Mouse (Mus musculus) heart, embryonic 10.5 days (tissue): ENCODE measurements at regions not wholly inside any gene's neighbourhood (a gene's known extent, or its start where the extent isn't known, plus 50 kb on each side); places are given as distances from the start of the nearest gene placed in this dataset.

Source experiments
- DNase-seq: peaks from one replicate; pipeline ENCODE4 v3.0.0-alpha.2; 2017; ENCODE audit warnings: low spot score
- H3K27ac ChIP-seq: fragments of 300-500 bp; sonication (generic); 2 replicates; pipeline ENCODE4 v1.5.1; 2016; ENCODE audit warnings: mild to moderate bottlenecking
- H3K27me3 ChIP-seq: fragments of 300-500 bp; sonication (generic); 2 replicates; pipeline ENCODE4 v1.6.1; 2016; ENCODE audit warnings: mild to moderate bottlenecking; ENCODE audit not compliant: poor library complexity, insufficient read depth, severe bottlenecking
- H3K36me3 ChIP-seq: fragments of 300-500 bp; sonication (generic); 2 replicates; pipeline ENCODE4 v1.6.1; 2016; ENCODE audit warnings: mild to moderate bottlenecking, moderate library complexity
- H3K4me1 ChIP-seq: fragments of 300-500 bp; sonication (generic); 2 replicates; pipeline ENCODE4 v1.6.1; 2016; ENCODE audit warnings: mild to moderate bottlenecking
- H3K4me3 ChIP-seq: fragments of 300-500 bp; sonication (generic); 2 replicates; pipeline ENCODE4 v1.5.1; 2016; ENCODE audit warnings: mild to moderate bottlenecking, moderate library complexity
- H3K9me3 ChIP-seq: fragments of 300-500 bp; sonication (generic); 2 replicates; pipeline ENCODE4 v1.6.1; 2016; ENCODE audit warnings: mild to moderate bottlenecking, moderate library complexity
- WGBS: fragments of 180-500 bp; shearing (Covaris S2); methylation state at CpG from one replicate; pipeline ENCODE4 v1.1.7; 2016; 5-methylcytosine and 5-hydroxymethylcytosine counted together

DNA sequence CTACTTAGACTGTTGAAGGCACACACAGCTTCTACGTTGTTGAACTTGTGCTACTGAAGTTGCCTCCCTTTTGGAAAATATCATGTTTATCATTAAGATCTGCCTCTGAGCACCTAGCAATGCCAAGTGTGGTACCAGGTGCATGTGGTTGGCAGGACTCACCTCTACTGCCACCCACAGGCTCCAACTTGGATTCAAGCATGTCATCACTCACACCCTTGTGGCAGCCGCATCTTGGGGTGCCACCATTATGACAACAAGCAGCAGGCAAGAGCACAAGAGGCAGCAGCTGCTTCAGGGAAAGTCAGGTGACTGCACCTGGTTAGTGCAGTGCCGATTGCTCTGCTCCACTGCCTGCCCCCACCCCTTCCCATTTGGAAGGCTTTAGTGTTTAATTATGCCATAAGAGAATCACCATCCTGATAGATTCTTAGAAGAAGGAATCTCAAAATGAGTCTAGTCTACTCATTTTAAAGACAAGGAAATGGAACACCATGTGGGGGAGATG is 435.2 kb upstream of the Smim15 start:
- no peak for DNase-seq
- peaks cover 8% of the 10 kb centered on the region; the same call in 1 of the 2 replicates for H3K4me1 ChIP-seq
- H3K4me3 ChIP-seq, result no peak overlapping the region
- 73% methylated on average over 3 of the region's 3 CpGs for WGBS
- H3K36me3 ChIP-seq, result no peaks in the 10 kb centered on the region
- H3K27ac ChIP-seq, result no peak overlapping the region
- H3K27me3 ChIP-seq, result no peaks in the 10 kb centered on the region
- no peaks in the 10 kb centered on the region for H3K9me3 ChIP-seq

DNA sequence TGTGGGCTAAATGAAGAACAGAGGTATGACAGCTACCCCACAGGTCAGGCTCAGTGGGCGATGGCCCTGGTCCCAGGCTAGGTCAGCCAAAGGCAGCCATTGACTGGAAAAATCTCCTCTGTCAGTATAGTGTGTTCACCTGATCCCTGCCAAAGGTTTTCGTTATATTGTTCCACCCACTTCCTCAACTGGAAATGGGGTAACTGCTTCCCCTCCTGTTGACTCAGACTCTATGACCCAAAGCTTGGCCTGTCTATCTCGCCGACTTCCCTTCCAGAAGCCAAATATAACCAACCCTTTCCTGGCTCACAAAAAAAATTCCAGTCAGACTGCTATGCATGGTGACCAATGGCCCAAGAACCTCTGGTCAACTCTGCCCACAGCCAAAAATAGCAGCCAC is 437.0 kb upstream of the Smim15 start:
- Histone ChIP-seq H3K4me3 (no peak overlapping the region), H3K36me3 (no peaks in the 10 kb centered on the region), H3K4me1 (peaks cover 8% of the 10 kb centered on the region; the same call in 1 of the 2 replicates), H3K9me3 (no peaks in the 10 kb centered on the region), H3K27me3 (no peaks in the 10 kb centered on the region), H3K27ac (no peak overlapping the region)
- no peak for DNase-seq
- WGBS, result 53% methylated on average over 4 of the region's 4 CpGs

DNA sequence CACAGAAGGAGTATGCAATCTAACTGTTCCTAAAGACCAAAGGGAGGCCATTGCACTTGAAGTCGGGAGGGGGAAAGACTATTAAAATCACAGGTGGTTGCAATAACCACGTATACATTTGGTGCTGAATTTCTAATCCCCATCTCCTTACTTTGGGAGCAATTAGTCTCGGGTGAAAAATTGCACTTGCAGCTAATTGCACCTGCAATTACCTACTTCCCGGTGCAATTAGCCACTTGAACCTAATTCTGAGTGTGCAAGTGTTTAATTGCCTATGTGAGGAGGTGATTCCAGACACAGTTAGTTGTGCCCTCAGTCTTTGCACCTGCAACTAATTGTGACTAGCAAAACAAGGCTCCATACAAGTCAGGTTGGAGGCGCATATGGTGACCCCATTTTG is 442.1 kb upstream of the Smim15 start:
- DNase-seq, result no peak
- WGBS, result 81% methylated on average over 5 of the region's 5 CpGs

DNA sequence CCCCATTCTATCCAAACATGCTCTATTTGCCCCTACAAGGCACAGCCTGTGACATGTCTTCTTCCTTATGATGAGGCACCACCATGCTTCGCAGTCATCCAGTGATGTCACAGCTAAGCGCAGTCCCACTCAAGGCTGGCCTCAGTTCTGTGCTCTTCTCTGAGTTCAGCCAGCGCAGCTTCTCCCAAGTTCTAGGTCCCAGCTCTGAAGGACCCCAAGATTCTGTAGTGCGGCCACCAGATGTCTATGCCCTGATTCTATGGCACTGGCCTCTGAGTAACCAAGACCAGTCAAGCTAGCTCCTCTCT is 443.2 kb upstream of the Smim15 start:
- WGBS, result 82% methylated on average over 4 of the region's 4 CpGs
- Histone ChIP-seq H3K36me3 (no peaks in the 10 kb centered on the region), H3K9me3 (no peaks in the 10 kb centered on the region), H3K27me3 (no peaks in the 10 kb centered on the region), H3K4me3 (peak overlapping the region; percentile 43), H3K4me1 (peaks cover 24% of the 10 kb centered on the region), H3K27ac (peak overlapping the region; percentile 79)
- DNase-seq, result no peak

More for the DNA sequence above, 442.1 kb upstream of the Smim15 start:
- Histone ChIP-seq H3K36me3 (no peaks in the 10 kb centered on the region), H3K4me1 (peaks cover 25% of the 10 kb centered on the region), H3K27ac (no peak overlapping the region), H3K27me3 (no peaks in the 10 kb centered on the region), H3K9me3 (no peaks in the 10 kb centered on the region), H3K4me3 (no peak overlapping the region)

DNA sequence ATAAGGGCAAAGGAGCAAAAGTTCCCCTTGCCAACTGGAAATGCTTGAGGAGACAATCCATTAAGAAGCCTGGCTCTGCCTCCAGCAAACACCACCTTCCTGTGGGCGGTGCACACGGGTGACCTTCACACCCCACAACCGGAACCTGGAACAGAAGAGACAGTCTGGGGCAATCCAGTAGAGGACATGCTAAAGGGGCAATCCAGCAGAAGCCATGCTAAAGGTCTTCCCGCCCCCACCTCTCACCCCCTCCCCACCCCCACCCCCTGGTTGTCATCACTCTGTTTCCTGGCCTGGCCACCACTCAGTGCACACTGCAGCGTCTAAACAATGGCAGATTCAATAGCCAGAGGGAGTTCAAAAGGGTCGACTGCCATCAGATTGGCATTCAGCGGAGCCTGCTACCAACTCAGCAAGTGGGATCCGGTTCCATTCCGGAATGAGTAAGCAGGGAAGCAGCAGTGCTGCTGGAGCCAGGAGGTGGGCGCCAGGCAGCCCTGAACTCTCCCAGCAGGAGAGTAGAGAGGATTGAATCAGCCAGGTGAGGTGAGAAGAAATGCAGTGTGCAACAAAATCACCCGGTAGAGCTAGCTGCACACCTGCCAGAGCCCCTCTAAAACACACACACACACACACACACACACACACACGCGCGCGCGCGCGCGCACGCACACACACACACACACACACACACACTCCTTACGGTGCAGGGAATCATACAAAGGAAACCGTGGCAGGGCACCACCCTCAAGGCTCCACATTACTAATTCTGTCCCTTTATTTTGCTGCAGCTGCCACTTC is 443.7 kb upstream of the Smim15 start:
- Histone ChIP-seq H3K4me3 (peak overlapping the region; percentile 43), H3K27ac (peak overlapping the region; percentile 79), H3K4me1 (peaks cover 24% of the 10 kb centered on the region), H3K27me3 (no peaks in the 10 kb centered on the region), H3K9me3 (no peaks in the 10 kb centered on the region), H3K36me3 (no peaks in the 10 kb centered on the region)
- DNase-seq, result no peak
- 25% methylated on average over 18 of the region's 22 CpGs for WGBS

DNA sequence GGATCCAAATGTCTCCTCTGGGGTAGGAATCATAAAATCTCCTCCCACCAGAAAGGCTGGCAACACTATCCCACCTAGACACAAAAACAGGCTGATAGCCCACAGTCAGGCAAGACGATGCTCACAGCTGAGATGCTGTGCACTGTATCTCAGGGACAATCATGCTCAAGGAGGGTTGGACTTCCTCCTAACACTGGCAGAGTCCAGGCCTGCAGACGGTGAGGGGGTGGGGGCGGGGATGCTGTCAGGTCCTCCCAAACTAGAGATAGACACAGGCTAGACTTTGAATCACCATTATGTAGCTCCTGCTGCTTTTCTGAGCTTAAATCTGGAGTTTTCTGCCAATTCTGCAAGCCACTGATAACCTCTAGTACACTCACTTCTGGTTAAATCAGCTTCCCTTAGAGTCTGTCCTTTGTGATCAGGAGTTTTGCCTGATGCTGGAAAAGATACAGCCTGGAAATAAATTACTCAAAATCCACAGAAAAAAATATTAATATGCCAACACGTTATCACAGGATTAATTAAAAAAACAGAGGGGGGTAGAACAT is 445.1 kb upstream of the Smim15 start:
- Histone ChIP-seq H3K4me1 (peaks cover 24% of the 10 kb centered on the region), H3K27ac (no peak overlapping the region), H3K9me3 (no peaks in the 10 kb centered on the region), H3K36me3 (no peaks in the 10 kb centered on the region), H3K4me3 (no peak overlapping the region), H3K27me3 (no peaks in the 10 kb centered on the region)
- WGBS, result 28% methylated on average over 4 of the region's 4 CpGs
- DNase-seq, result no peak

DNA sequence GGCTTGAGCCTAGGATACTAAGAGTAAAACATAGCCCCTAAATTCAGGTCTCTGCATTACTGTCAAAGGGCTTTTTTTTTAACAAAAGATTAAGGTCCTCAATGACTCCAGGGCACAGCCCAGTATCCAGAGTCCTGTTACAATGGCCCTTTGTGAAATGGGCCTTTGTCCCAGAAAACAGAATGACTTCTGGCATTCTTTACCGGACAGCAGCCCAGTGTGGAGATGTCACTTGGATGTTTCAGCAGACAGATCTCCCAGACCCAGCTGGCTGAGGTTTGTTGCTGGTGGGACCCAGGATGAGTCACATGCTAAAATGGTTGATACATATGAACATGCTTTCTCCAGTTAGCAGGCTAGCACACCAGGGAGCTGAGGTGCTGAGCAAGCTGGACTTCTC is 445.9 kb upstream of the Smim15 start:
- Histone ChIP-seq H3K36me3 (no peaks in the 10 kb centered on the region), H3K27ac (no peak overlapping the region), H3K4me1 (peaks cover 24% of the 10 kb centered on the region), H3K9me3 (no peaks in the 10 kb centered on the region), H3K4me3 (no peak overlapping the region), H3K27me3 (no peaks in the 10 kb centered on the region)
- 45% methylated on average over 1 of the region's 1 CpGs for WGBS
- no peak for DNase-seq

DNA sequence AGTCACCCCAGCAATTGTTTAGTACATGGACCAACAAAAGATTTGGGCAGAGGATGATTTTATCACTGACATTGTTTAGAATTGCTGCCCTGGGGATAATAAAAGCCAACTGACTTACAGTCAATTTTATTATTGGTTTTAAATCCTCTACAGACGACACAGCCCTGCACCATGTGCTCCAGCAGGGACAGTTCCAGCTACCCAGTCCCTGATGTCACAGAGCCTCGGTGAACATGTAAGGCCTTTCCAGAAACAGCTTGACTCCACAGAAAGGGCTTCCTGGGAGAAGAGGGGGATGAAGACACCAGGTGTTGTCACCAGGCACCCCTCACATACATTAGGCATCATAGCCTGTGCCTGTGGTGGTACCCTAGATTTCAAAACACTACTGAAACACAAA is 447.0 kb upstream of the Smim15 start:
- Histone ChIP-seq H3K9me3 (no peaks in the 10 kb centered on the region), H3K27me3 (no peaks in the 10 kb centered on the region), H3K27ac (no peak overlapping the region), H3K4me3 (no peak overlapping the region), H3K4me1 (peaks cover 24% of the 10 kb centered on the region), H3K36me3 (no peaks in the 10 kb centered on the region)
- DNase-seq, result no peak
- 68% methylated on average over 2 of the region's 2 CpGs for WGBS

DNA sequence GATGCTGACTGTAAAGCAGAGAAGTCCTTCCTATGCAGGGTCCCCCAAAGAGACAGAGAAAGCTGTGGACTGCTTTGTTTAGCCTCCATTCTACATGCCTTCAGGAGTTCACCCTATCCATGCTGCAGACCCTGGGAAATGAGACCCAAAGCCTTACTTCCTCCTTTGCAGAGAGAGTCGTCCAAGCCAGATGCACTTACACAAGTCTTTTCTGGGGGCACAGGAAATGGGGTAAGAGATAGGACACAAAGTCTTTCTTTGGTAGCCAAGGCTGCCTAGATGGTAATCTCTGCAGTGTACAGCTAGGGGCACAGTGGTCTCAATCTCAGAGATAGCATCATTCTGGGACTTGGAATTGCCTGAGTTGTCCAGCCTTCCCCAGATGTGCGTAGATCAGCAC is 448.1 kb upstream of the Smim15 start:
- no peak for DNase-seq
- Histone ChIP-seq H3K4me3 (no peak overlapping the region), H3K27me3 (no peaks in the 10 kb centered on the region), H3K36me3 (no peaks in the 10 kb centered on the region), H3K9me3 (no peaks in the 10 kb centered on the region), H3K27ac (no peak overlapping the region), H3K4me1 (peaks cover 23% of the 10 kb centered on the region)
- 66% methylated on average over 2 of the region's 2 CpGs for WGBS

DNA sequence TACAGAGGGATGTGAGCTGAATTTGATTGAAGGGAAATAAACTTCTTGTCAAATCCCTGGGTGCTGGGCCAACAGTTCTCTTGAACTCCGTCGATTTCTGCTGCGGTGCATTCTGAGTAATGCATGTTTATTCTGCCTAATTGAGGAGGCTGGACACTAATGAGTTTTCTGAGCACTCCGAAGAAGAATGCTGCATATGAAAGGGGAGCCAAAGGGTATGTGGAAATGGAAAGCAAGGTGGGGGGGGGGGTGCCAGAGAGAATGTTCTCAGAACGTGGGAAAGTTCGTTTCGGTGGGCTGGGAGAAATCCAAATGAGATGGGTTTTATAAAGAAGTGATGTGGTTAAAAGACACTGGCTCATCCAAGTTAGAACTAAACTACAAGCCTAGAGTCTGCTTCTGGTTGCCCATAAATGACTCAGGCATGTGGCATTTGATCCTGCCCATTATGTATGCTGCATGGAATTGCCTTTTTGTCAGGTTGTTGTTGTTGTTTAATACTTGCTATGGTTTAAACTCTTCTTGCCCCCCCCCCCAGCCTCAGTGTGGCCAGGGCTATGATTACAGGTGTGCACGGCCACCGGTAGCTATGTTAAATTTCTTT is 455.7 kb upstream of the Smim15 start:
- no peak overlapping the region for H3K27ac ChIP-seq
- WGBS, result 74% methylated on average over 9 of the region's 9 CpGs
- no peaks in the 10 kb centered on the region for H3K9me3 ChIP-seq
- H3K27me3 ChIP-seq, result no peaks in the 10 kb centered on the region
- no peak overlapping the region for H3K4me3 ChIP-seq
- no peak for DNase-seq
- no peaks in the 10 kb centered on the region for H3K36me3 ChIP-seq
- H3K4me1 ChIP-seq, result peaks cover 10% of the 10 kb centered on the region

DNA sequence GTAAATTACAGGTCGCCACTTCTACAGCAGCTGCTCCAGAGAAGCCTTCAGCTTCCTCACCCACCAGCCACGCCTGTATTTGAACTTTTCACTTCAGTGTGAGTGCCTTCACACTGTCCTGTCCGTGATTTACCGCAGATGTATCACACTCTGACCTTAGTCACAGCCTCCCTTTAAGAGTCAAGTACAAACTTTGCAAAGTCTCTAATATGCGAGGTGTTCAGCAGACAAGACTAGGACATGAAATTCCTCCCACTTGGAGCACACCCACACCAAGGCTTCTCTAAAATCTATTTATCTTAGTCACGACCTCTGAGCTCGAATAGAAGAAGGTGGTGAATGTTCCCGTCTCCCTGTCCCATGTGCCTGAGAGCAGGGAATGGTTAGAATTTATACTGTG is 456.6 kb upstream of the Smim15 start:
- Histone ChIP-seq H3K36me3 (no peaks in the 10 kb centered on the region), H3K27ac (no peak overlapping the region), H3K4me3 (no peak overlapping the region), H3K9me3 (no peaks in the 10 kb centered on the region), H3K4me1 (peaks cover 10% of the 10 kb centered on the region), H3K27me3 (no peaks in the 10 kb centered on the region)
- no peak for DNase-seq
- WGBS, result 61% methylated on average over 8 of the region's 8 CpGs

DNA sequence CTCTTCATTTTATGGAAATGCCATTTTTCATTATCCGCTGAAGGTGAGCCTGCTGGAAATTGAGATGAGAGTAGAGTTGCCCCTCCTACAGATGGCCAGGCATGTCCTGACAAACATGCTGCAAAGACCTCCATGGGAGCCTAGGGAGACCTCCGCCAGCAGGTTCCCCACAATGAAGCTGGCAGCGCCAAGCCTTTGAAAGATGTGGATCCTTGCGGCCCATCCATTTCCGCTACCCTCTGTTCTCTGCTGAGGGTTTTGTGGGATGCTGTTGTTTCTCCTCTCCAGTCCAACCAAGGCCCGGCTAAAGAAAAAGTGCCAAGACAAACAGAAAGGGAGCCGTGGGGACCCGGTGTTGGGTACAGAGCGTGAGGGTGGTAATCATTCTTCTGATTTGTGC is 458.3 kb upstream of the Smim15 start:
- no peaks in the 10 kb centered on the region for H3K27me3 ChIP-seq
- no peaks in the 10 kb centered on the region for H3K36me3 ChIP-seq
- H3K4me1 ChIP-seq, result peaks cover 10% of the 10 kb centered on the region
- no peak for DNase-seq
- H3K9me3 ChIP-seq, result no peaks in the 10 kb centered on the region
- WGBS, result 85% methylated on average over 9 of the region's 9 CpGs
- no peak overlapping the region for H3K4me3 ChIP-seq
- no peak overlapping the region for H3K27ac ChIP-seq

DNA sequence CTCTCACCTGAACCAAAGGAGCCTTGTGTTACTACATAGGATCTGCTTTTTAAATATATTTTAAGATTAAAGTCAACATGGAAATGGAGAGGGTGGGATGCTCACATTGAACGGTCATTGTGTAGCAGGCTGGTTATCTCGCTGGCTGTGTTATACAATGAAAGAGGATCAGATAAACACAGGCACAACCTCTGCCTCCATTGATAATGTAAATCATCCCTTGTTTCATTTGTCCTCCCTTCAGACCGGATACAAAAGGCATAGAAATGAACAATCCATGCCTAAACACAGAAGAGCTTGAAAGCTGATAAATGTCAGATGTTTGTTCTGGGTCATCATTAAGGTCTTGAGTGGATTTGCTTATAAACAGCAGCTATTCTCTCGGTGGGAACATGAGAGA is 458.9 kb upstream of the Smim15 start:
- H3K27me3 ChIP-seq, result no peaks in the 10 kb centered on the region
- H3K36me3 ChIP-seq, result no peaks in the 10 kb centered on the region
- DNase-seq, result peak; percentile 27
- H3K27ac ChIP-seq, result no peak overlapping the region
- H3K4me1 ChIP-seq, result peaks cover 10% of the 10 kb centered on the region
- 54% methylated on average over 4 of the region's 4 CpGs for WGBS
- no peaks in the 10 kb centered on the region for H3K9me3 ChIP-seq
- H3K4me3 ChIP-seq, result no peak overlapping the region
